Mouse (Mus musculus): ENCODE data around the gene Hoxa1. TPM values are rescaled to one million over a fixed set of nuclear protein-coding genes. Genes with fewer than 3 reads are reported as not detected.

Hoxa1 gene
- polyA plus RNA-seq, 1 experiment from 2014 or later, result 0.31 TPM

GRCm38 (mm10) chr6:52177806-52178205 is 19.7 kb upstream of the Hoxa1 start:
- H3K27ac ChIP-seq (replicated peaks), result no peak overlapping the region
- H3K36me3 ChIP-seq (replicated peaks), result no peaks in the 10 kb centered on the region
- no peak for ATAC-seq (ENCODE audit: insufficient read depth)
- H3K9me3 ChIP-seq (replicated peaks), result no peaks in the 10 kb centered on the region
- H3K27me3 ChIP-seq, result peaks cover 94% of the 10 kb centered on the region
- H3K9ac ChIP-seq, result no peak overlapping the region
- WGBS (ENCODE audit: insufficient replicate concordance), result 12% methylated on average over 9 of the region's 9 CpGs
- H3K4me1 ChIP-seq (replicated peaks), result 0 out of 2 replicates have a peak, but pooled peaks cover 3% of the 10 kb centered on the region
- H3K4me3 ChIP-seq (replicated peaks), result no peak overlapping the region
- 0 out of 2 replicates have a peak overlapping the region, but pooled peaks have one; percentile 25 for H3K4me2 ChIP-seq

GRCm38 (mm10) chr6:52177061-52177735 is 19.1 kb upstream of the Hoxa1 start, which contains the start of gene 5730596B20Rik:
Gene 5730596B20Rik, plus strand, starts transcription at chr6:52177498.
- Histone ChIP-seq H3K27me3 (peaks cover 99% of the 10 kb centered on the region), H3K9me3 (replicated peaks) (no peaks in the 10 kb centered on the region), H3K9ac (no peak within 1 kb of the TSS), H3K36me3 (replicated peaks) (no peaks in the 10 kb centered on the region), H3K4me1 (replicated peaks) (peaks cover 9% of the 10 kb centered on the region; the same call in 1 of the 2 replicates), H3K4me3 (replicated peaks) (peak within 1 kb of the TSS; percentile 39; the same call in 1 of the 2 replicates), H3K27ac (replicated peaks) (no peak within 1 kb of the TSS), H3K4me2 (peak within 1 kb of the TSS; percentile 25)
- no peak for ATAC-seq (ENCODE audit: insufficient read depth)
- 5% methylated on average over 36 of the region's 36 CpGs for WGBS (ENCODE audit: insufficient replicate concordance)

GRCm38 (mm10) chr6:52176391-52176790 is 18.3 kb upstream of the Hoxa1 start:
- WGBS (ENCODE audit: insufficient replicate concordance), result 4% methylated on average over 6 of the region's 6 CpGs
- H3K4me3 ChIP-seq (replicated peaks), result peak overlapping the region; percentile 39; the same call in 1 of the 2 replicates
- no peaks in the 10 kb centered on the region for H3K36me3 ChIP-seq (replicated peaks)
- no peak overlapping the region for H3K9ac ChIP-seq
- ATAC-seq (ENCODE audit: insufficient read depth), result no peak
- no peak overlapping the region for H3K27ac ChIP-seq (replicated peaks)
- H3K4me1 ChIP-seq (replicated peaks), result peaks cover 11% of the 10 kb centered on the region; the same call in 1 of the 2 replicates
- peak overlapping the region; percentile 23; the same call in 1 of the 2 replicates for H3K4me2 ChIP-seq
- H3K9me3 ChIP-seq (replicated peaks), result no peaks in the 10 kb centered on the region
- H3K27me3 ChIP-seq, result peaks cover 99% of the 10 kb centered on the region

DNA sequence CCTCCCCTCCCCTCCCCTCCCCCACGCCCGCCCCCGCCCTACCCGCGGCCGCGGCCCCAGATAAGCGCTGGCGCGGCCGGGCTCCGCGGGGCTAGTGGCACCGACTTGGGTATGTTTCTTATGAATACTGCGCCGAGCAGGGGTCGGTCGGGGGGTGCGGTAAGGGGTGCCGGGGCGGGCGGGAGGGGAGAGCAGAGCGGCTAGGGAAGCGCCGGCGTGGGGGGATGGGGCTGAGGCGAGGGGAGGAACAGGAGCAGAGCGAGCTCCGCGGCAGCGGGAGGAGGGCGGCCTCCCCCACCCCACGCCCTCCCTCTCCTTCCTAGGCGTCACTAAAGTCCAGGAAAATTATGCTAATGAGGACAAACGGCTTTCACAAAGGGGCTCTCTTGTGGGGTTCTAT is 17.7 kb upstream of the Hoxa1 start:
- H3K36me3 ChIP-seq (replicated peaks), result no peaks in the 10 kb centered on the region
- peak overlapping the region; percentile 39 for H3K4me3 ChIP-seq (replicated peaks)
- H3K9ac ChIP-seq, result no peak overlapping the region; the same call in 1 of the 2 replicates
- no peak for ATAC-seq (ENCODE audit: insufficient read depth)
- 3% methylated on average over 11 of the region's 35 CpGs for WGBS (ENCODE audit: insufficient replicate concordance)
- H3K4me2 ChIP-seq, result peak overlapping the region; percentile 23; the same call in 1 of the 2 replicates
- no peaks in the 10 kb centered on the region for H3K9me3 ChIP-seq (replicated peaks)
- H3K27ac ChIP-seq (replicated peaks), result no peak overlapping the region
- H3K4me1 ChIP-seq (replicated peaks), result peaks cover 8% of the 10 kb centered on the region; the same call in 1 of the 2 replicates
- H3K27me3 ChIP-seq, result peaks cover 99% of the 10 kb centered on the region

- Histone ChIP-seq H3K4me2 (no peak overlapping the region; the same call in 1 of the 2 replicates), H3K27ac (replicated peaks) (no peak overlapping the region), H3K36me3 (replicated peaks) (no peaks in the 10 kb centered on the region), H3K9ac (no peak overlapping the region; the same call in 1 of the 2 replicates), H3K4me3 (replicated peaks) (peak overlapping the region; percentile 39), H3K9me3 (replicated peaks) (no peaks in the 10 kb centered on the region), H3K4me1 (replicated peaks) (peaks cover 8% of the 10 kb centered on the region; the same call in 1 of the 2 replicates), H3K27me3 (peaks cover 99% of the 10 kb centered on the region)
- no peak for ATAC-seq (ENCODE audit: insufficient read depth)
- WGBS (ENCODE audit: insufficient replicate concordance), result 4% methylated on average over 37 of the region's 41 CpGs
Observed at GRCm38 (mm10) chr6:52174968-52175751, 17.0 kb upstream of the Hoxa1 start.

DNA sequence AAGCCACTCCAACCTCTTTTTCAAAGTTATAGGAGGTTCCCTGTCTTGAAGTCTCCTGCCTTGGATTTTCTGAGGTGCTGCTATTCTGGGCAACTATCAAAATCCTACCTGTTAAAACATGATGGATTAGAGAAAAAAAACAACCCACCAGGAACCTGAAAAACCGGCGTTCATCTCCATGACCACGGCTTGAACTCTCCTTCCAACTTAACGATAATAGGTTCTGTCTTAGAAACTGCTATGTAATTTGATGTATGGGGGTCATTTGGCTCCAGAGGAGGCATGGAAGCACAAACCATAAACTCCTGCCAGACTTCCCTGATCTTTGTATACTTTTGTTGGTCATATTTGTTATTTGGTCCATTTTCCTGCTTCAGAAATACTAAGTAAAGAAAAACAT is 15.5 kb upstream of the Hoxa1 start:
- 17% methylated on average over 4 of the region's 4 CpGs for WGBS (ENCODE audit: insufficient replicate concordance)
- Histone ChIP-seq H3K4me3 (replicated peaks) (no peak overlapping the region), H3K4me1 (replicated peaks) (peaks cover 8% of the 10 kb centered on the region; the same call in 1 of the 2 replicates), H3K27ac (replicated peaks) (no peak overlapping the region), H3K4me2 (no peak overlapping the region), H3K9ac (no peak overlapping the region), H3K9me3 (replicated peaks) (no peaks in the 10 kb centered on the region), H3K36me3 (replicated peaks) (no peaks in the 10 kb centered on the region), H3K27me3 (peaks cover 99% of the 10 kb centered on the region)
- ATAC-seq (ENCODE audit: insufficient read depth), result no peak

DNA sequence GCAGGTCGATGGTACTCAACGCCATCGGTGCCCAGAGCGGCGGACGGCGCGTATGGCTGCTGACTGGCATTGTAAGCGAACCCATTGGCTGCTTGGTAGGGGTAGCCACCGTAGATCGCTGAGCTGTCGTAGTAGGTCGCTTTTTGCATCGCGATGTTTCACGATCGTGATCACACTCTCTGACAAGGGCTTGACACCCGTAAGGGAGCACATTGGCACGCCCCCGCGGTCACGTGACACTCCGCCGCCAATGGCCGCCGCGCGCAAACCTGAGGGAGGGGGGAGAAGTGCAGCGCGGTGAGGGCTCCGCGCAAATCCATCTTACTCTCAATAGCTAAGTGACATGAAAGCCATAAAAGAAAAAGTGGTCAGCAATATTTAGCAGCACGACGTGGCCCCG is 14.4 kb upstream of the Hoxa1 start:
- 2% methylated on average over 35 of the region's 35 CpGs for WGBS (ENCODE audit: insufficient replicate concordance)
- Histone ChIP-seq H3K4me1 (replicated peaks) (peaks cover 8% of the 10 kb centered on the region; the same call in 1 of the 2 replicates), H3K9ac (no peak overlapping the region), H3K4me3 (replicated peaks) (no peak overlapping the region), H3K9me3 (replicated peaks) (no peaks in the 10 kb centered on the region), H3K27me3 (peaks cover 99% of the 10 kb centered on the region), H3K4me2 (peak overlapping the region; percentile 36), H3K36me3 (replicated peaks) (no peaks in the 10 kb centered on the region), H3K27ac (replicated peaks) (0 out of 2 replicates have a peak overlapping the region, but pooled peaks have one; percentile 19)
- no peak for ATAC-seq (ENCODE audit: insufficient read depth)

GRCm38 (mm10) chr6:52171938-52172337 is 13.8 kb upstream of the Hoxa1 start:
- H3K36me3 ChIP-seq (replicated peaks), result no peaks in the 10 kb centered on the region
- H3K27me3 ChIP-seq, result peaks cover 99% of the 10 kb centered on the region
- ATAC-seq (ENCODE audit: insufficient read depth), result no peak
- peak overlapping the region; percentile 36; the same call in 1 of the 2 replicates for H3K4me2 ChIP-seq
- peaks cover 8% of the 10 kb centered on the region; the same call in 1 of the 2 replicates for H3K4me1 ChIP-seq (replicated peaks)
- H3K9me3 ChIP-seq (replicated peaks), result no peaks in the 10 kb centered on the region
- WGBS (ENCODE audit: insufficient replicate concordance), result 29% methylated on average over 7 of the region's 7 CpGs
- no peak overlapping the region for H3K4me3 ChIP-seq (replicated peaks)
- no peak overlapping the region for H3K27ac ChIP-seq (replicated peaks)
- H3K9ac ChIP-seq, result no peak overlapping the region

GRCm38 (mm10) chr6:52171331-52171730 is 13.2 kb upstream of the Hoxa1 start:
- no peak overlapping the region for H3K4me3 ChIP-seq (replicated peaks)
- WGBS (ENCODE audit: insufficient replicate concordance), result 26% methylated on average over 4 of the region's 4 CpGs
- H3K9me3 ChIP-seq (replicated peaks), result no peaks in the 10 kb centered on the region
- H3K4me2 ChIP-seq, result no peak overlapping the region
- peaks cover 8% of the 10 kb centered on the region; the same call in 1 of the 2 replicates for H3K4me1 ChIP-seq (replicated peaks)
- no peak for ATAC-seq (ENCODE audit: insufficient read depth)
- no peak overlapping the region for H3K27ac ChIP-seq (replicated peaks)
- peaks cover 99% of the 10 kb centered on the region for H3K27me3 ChIP-seq
- H3K9ac ChIP-seq, result no peak overlapping the region
- no peaks in the 10 kb centered on the region for H3K36me3 ChIP-seq (replicated peaks)

DNA sequence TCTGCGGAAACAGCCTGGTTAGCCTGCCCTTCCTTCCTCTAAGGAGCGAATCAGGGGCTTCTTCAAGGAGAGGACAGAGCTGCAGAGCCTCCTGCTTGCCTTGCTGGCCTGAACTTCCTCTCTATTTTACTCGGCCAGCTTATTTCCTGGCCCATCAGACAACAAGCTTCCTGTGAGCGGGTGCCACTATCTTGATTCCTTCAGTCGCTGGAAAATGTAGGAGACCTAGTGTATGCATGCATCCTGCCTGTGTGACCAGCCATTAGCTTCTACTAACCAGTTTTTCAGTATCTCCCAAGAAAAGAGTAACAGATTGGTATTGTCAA is 12.7 kb upstream of the Hoxa1 start:
- no peak overlapping the region for H3K4me3 ChIP-seq (replicated peaks)
- H3K4me2 ChIP-seq, result peak overlapping the region; percentile 23; the same call in 1 of the 2 replicates

More for the DNA sequence above, 12.7 kb upstream of the Hoxa1 start:
- WGBS (ENCODE audit: insufficient replicate concordance), result 5% methylated on average over 5 of the region's 5 CpGs
- no peak for ATAC-seq (ENCODE audit: insufficient read depth)
- Histone ChIP-seq H3K27ac (replicated peaks) (no peak overlapping the region), H3K4me1 (replicated peaks) (peaks cover 8% of the 10 kb centered on the region; the same call in 1 of the 2 replicates), H3K27me3 (peaks cover 99% of the 10 kb centered on the region), H3K36me3 (replicated peaks) (no peaks in the 10 kb centered on the region), H3K9me3 (replicated peaks) (no peaks in the 10 kb centered on the region), H3K9ac (no peak overlapping the region)

Data from liver, embryonic 15.5 days (tissue).